Mouse (Mus musculus): Measurements from ENCODE around the gene Ptpra. TPM values are rescaled to one million over a fixed set of nuclear protein-coding genes. Genes with fewer than 3 reads are reported as not detected.

The Ptpra gene
- total and polyA plus RNA-seq, 3 experiments: 38.5 to 73.3 (median 40.4) TPM

- H3K9me3 ChIP-seq (replicated peaks; ENCODE audit: low read length): no peaks in the 10 kb centered on the region
- DNase-seq (ENCODE audit: extremely low read depth): no peak
- H3K79me2 ChIP-seq (replicated peaks; ENCODE audit: control insufficient read depth, extremely low read depth, insufficient read depth, poor library complexity, severe bottlenecking): peaks cover 47% of the 10 kb centered on the region
- dilution Hi-C loops (cut with MboI; ENCODE audit: extremely low pct_ligation_motif_present, extremely low pct_unique_long_range_greater_than_20kb, low sequenced_read_pairs) (no loop called here), in situ Hi-C loops (cut with MboI; ENCODE audit: low pct_ligation_motif_present, low pct_unique_long_range_greater_than_20kb, low sequenced_read_pairs) (no loop called here)
- no peaks in the 10 kb centered on the region for H3K27me3 ChIP-seq (replicated peaks)
- TF ChIP-seq ZC3H11A (IDR thresholded peaks at IDR 0.05; ENCODE audit: low read depth, low read length) (no peak), TCF12 (IDR thresholded peaks at IDR 0.05; ENCODE audit: low read depth, low read length) (no peak), PAX5 (IDR thresholded peaks at IDR 0.05; ENCODE audit: low read length) (no peak), MAX (IDR thresholded peaks at IDR 0.05; ENCODE audit: low read length) (no peak), SIN3A (IDR thresholded peaks at IDR 0.05; ENCODE audit: low read length) (no peak), CHD2 (IDR thresholded peaks at IDR 0.05; ENCODE audit: low read length) (no peak), SMC3 (IDR thresholded peaks at IDR 0.05; ENCODE audit: low read depth, low read length) (peak; percentile 14; the same call in 1 of the 2 replicates), EP300 (IDR thresholded peaks at IDR 0.05; ENCODE audit: low read length) (no peak), USF2 (conservative IDR thresholded peaks at IDR 0.05; ENCODE audit: low read depth, low read length) (no peak), E2F4 (IDR thresholded peaks at IDR 0.05; ENCODE audit: insufficient replicate concordance, low read depth, low read length) (no peak), RAD21 (IDR thresholded peaks at IDR 0.05; ENCODE audit: low read depth, low read length) (peak; percentile 38), CTCF (conservative IDR thresholded peaks at IDR 0.05 in 1 of 2, IDR thresholded peaks at IDR 0.05 in 1 of 2; ENCODE audit: low read depth in 2 of 2, low read length in 2 of 2) (peak in 1 of 2 experiments; percentile 52; a peak in 2 of 4 replicates)
- no peak overlapping the region for H3K27ac ChIP-seq (ENCODE audit: insufficient read depth, low read depth)
- peaks cover 14 to 71% of the 10 kb centered on the region in 2 experiments for H3K4me1 ChIP-seq (ENCODE audit: control insufficient read depth in 1 of 2, insufficient read depth in 2 of 2)
- peaks cover 19 to 52% of the 10 kb centered on the region in 2 experiments for H3K36me3 ChIP-seq (replicated peaks in 1 of 2; ENCODE audit: control insufficient read depth in 1 of 2, insufficient read depth in 1 of 2, low read length in 1 of 2)
- H3K9ac ChIP-seq (ENCODE audit: insufficient read depth, low read depth): peak overlapping the region; percentile 88
- H3K4me3 ChIP-seq (replicated peaks in 1 of 3; ENCODE audit: low read depth in 2 of 3, low read length in 2 of 3, poor library complexity in 1 of 3): peak overlapping the region; percentile 91 to 93 (median 93)
- peak overlapping the region; percentile 91 for H3K4me2 ChIP-seq (ENCODE audit: insufficient read depth, low read depth, poor library complexity, severe bottlenecking)
Observed at GRCm38 (mm10) chr2:130425112-130425511, 25.0 kb upstream of the Ptpra start.

GRCm38 (mm10) chr2:130429851-130430250 lies 20.2 kb upstream of the Ptpra start:
- Histone ChIP-seq H3K4me2 (ENCODE audit: insufficient read depth, low read depth, poor library complexity, severe bottlenecking) (no peak overlapping the region), H3K9ac (ENCODE audit: insufficient read depth, low read depth) (no peak overlapping the region), H3K4me1 (ENCODE audit: control insufficient read depth in 1 of 2, insufficient read depth in 2 of 2) (peaks cover 2 to 77% of the 10 kb centered on the region in 2 experiments; a peak in 3 of 4 replicates), H3K27ac (ENCODE audit: insufficient read depth, low read depth) (no peak overlapping the region), H3K4me3 (replicated peaks in 1 of 3; ENCODE audit: low read depth in 2 of 3, low read length in 2 of 3, poor library complexity in 1 of 3) (no peak overlapping the region), H3K36me3 (replicated peaks in 1 of 2; ENCODE audit: control insufficient read depth in 1 of 2, insufficient read depth in 1 of 2, low read length in 1 of 2) (peaks cover 13 to 59% of the 10 kb centered on the region in 2 experiments), H3K27me3 (replicated peaks) (no peaks in the 10 kb centered on the region), H3K79me2 (replicated peaks; ENCODE audit: control insufficient read depth, extremely low read depth, insufficient read depth, poor library complexity, severe bottlenecking) (peaks cover 81% of the 10 kb centered on the region), H3K9me3 (replicated peaks; ENCODE audit: low read length) (no peaks in the 10 kb centered on the region)
- in situ Hi-C loops (cut with MboI; ENCODE audit: low pct_ligation_motif_present, low pct_unique_long_range_greater_than_20kb, low sequenced_read_pairs) (no loop called here), dilution Hi-C loops (cut with MboI; ENCODE audit: extremely low pct_ligation_motif_present, extremely low pct_unique_long_range_greater_than_20kb, low sequenced_read_pairs) (no loop called here)
- no peak for DNase-seq (ENCODE audit: extremely low read depth)
- TF ChIP-seq CTCF (conservative IDR thresholded peaks at IDR 0.05 in 1 of 2, IDR thresholded peaks at IDR 0.05 in 1 of 2; ENCODE audit: low read depth in 2 of 2, low read length in 2 of 2) (no peak), TCF12 (IDR thresholded peaks at IDR 0.05; ENCODE audit: low read depth, low read length) (no peak), BHLHE40 (IDR thresholded peaks at IDR 0.05; ENCODE audit: low read depth, low read length) (no peak), MAZ (IDR thresholded peaks at IDR 0.05; ENCODE audit: low read depth, low read length) (no peak), JUN (IDR thresholded peaks at IDR 0.05; ENCODE audit: insufficient read depth, low read depth, low read length) (no peak), E2F4 (IDR thresholded peaks at IDR 0.05; ENCODE audit: insufficient replicate concordance, low read depth, low read length) (no peak), MXI1 (IDR thresholded peaks at IDR 0.05; ENCODE audit: low read depth, low read length) (no peak), ZNF384 (IDR thresholded peaks at IDR 0.05; ENCODE audit: low read depth, low read length) (no peak), MEF2A (IDR thresholded peaks at IDR 0.05; ENCODE audit: borderline replicate concordance, low read depth, low read length) (no peak), ZMIZ1 (IDR thresholded peaks at IDR 0.05; ENCODE audit: low read depth, low read length) (no peak), IRF4 (IDR thresholded peaks at IDR 0.05; ENCODE audit: low read depth, low read length) (no peak), MAX (IDR thresholded peaks at IDR 0.05; ENCODE audit: low read length) (no peak)

All from CH12.LX (cell line).